14 mouse cellular contexts compared by ENCODE assay signal in the genomic region with DNA sequence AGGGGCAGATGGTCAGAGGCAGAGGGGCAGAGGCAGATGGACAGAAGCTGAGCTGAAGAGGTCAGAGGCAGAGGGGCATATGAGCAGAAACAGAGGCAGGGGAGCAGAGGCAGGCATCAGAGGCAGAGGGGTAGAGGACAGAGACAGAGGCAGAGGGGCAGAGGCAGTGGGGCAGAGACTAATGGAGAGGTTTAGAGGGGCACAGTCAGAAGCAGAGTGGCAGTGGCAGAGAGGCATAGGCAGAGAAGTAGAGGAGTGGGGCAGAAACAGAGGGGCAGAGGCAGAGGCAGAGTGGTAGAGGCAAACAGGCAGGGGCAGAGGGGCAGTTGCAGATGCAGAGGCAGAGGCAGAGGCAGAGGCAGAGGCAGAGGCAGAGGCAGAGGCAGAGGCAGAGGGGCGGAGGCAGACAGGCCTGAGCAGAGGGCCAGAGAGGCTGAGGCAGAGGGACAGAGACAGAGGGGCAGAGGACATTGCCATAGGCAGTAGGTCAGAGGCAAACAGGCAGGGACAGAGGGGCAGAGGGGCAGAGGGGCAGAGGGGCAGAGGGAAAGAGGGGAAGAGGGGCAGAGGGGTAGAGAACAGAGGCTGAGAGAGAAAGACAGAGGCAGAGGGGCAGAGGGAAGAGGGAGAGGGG.
"Had no signal": no experiment of that assay in that cellular context is flagged by ENCODE, and none has a peak within 500 bp of the region (broad histone marks: within the 10 kb centered on the region; RNA-seq: fewer than 3 reads in every experiment).

No protein-coding gene starts in this region.

- ATAC-seq: intestine, embryonic 16.5 days had no signal

- H3K9ac ChIP-seq: kidney, embryonic 15.5 days; limb, embryonic 12.5 days; midbrain, embryonic 12.5 days; stomach, embryonic 15.5 days had no signal

- H3K9me3 ChIP-seq: kidney, embryonic 15.5 days; limb, embryonic 12.5 days; megakaryocyte, embryonic 14.5 days; midbrain, embryonic 12.5 days; stomach, embryonic 15.5 days had no signal

- DNase-seq: kidney, adult 2 months; kidney, postnatal 36 days; lung, adult 2 months; lung, postnatal 10 days; right cerebral cortex, postnatal 14 days; thymus, adult 2 months; thymus, postnatal 25 days had no signal

- H3K36me3 ChIP-seq: kidney, embryonic 15.5 days; limb, embryonic 12.5 days; midbrain, embryonic 12.5 days; stomach, embryonic 15.5 days had no signal

- H3K4me3 ChIP-seq: kidney, embryonic 15.5 days; limb, embryonic 12.5 days; midbrain, embryonic 12.5 days; stomach, embryonic 15.5 days had no signal

- H3K27me3 ChIP-seq: stomach, embryonic 15.5 days had no signal

- H3K27ac ChIP-seq: kidney, embryonic 15.5 days; limb, embryonic 12.5 days; macrophage; midbrain, embryonic 12.5 days; stomach, embryonic 15.5 days had no signal

- H3K4me1 ChIP-seq: kidney, embryonic 15.5 days; limb, embryonic 12.5 days; megakaryocyte, embryonic 14.5 days; midbrain, embryonic 12.5 days; stomach, embryonic 15.5 days had no signal

- H3K4me2 ChIP-seq: kidney, embryonic 15.5 days; limb, embryonic 12.5 days; midbrain, embryonic 12.5 days; stomach, embryonic 15.5 days had no signal
